Mouse (Mus musculus) cerebellum, adult 9-10 months (tissue): ENCODE measurements around the gene Ska3.

Experiments
- DNase-seq: peaks from one replicate; pipeline ENCODE4 v3.0.0; 2022

Gene Ska3

GRCm38 (mm10) chr14:57791171-57791570, 34.8 kb downstream of the Ska3 start:
- no peak for DNase-seq

GRCm38 (mm10) chr14:57789759-57790158, 36.2 kb downstream of the Ska3 start:
- no peak for DNase-seq

- no peak for DNase-seq
Measured at GRCm38 (mm10) chr14:57789311-57789710, 36.7 kb downstream of the Ska3 start.

- DNase-seq: no peak
Measured at GRCm38 (mm10) chr14:57787406-57787805, 38.6 kb downstream of the Ska3 start.

GRCm38 (mm10) chr14:57772157-57772815, 53.7 kb downstream of the Ska3 start:
- no peak for DNase-seq

GRCm38 (mm10) chr14:57769102-57769501, 56.9 kb downstream of the Ska3 start:
- DNase-seq: no peak

GRCm38 (mm10) chr14:57760447-57761412, 65.3 kb downstream of the Ska3 start:
- no peak for DNase-seq

GRCm38 (mm10) chr14:57758237-57758636, 67.7 kb downstream of the Ska3 start, which contains the start of gene Lats2:
Lats2 (minus strand) TSS chr14:57758388.
- no peak for DNase-seq
